Mouse (Mus musculus) thymus, adult 2 months (tissue): ENCODE results near the gene Cox4i2. TPM values are rescaled to one million over a fixed set of nuclear protein-coding genes. Genes with fewer than 3 reads are reported as not detected.

Experiments
- DNase-seq: peaks from one replicate; pipeline ENCODE4 v3.0.0; 2021
- H3K27ac ChIP-seq: fragments of 200-500 bp; 2 replicates; pipeline ENCODE4 v1.5.1; 2012; ENCODE audit warnings: low read length, control low read depth; ENCODE audit not compliant: control insufficient read depth, insufficient read depth
- H3K27me3 ChIP-seq: fragments of 200-500 bp; 2 replicates; pipeline ENCODE4 v1.6.1; 2012; ENCODE audit warnings: mild to moderate bottlenecking, low read length, moderate library complexity, mixed read lengths; ENCODE audit not compliant: control insufficient read depth, insufficient read depth
- H3K36me3 ChIP-seq: fragments of 200-500 bp; 2 replicates; pipeline ENCODE4 v1.6.1; 2012; ENCODE audit warnings: mild to moderate bottlenecking, low read length, moderate library complexity; ENCODE audit not compliant: control insufficient read depth, insufficient read depth
- H3K4me1 ChIP-seq: fragments of 200-500 bp; replicated peaks from 2 replicates; pipeline ENCODE4 v1.6.1; 2012; ENCODE audit warnings: low read length; ENCODE audit not compliant: control insufficient read depth, insufficient read depth
- H3K4me3 ChIP-seq: fragments of 200-500 bp; 2 replicates; pipeline ENCODE4 v1.5.1; 2012; ENCODE audit warnings: mild to moderate bottlenecking, low read length, control low read depth, moderate library complexity; ENCODE audit not compliant: control insufficient read depth, insufficient read depth
- CTCF ChIP-seq: fragments of 200-500 bp; IDR thresholded peaks from 2 replicates; pipeline ENCODE4 v1.5.1; 2012; ENCODE audit warnings: mild to moderate bottlenecking, control low read depth, low read length, moderate library complexity, borderline replicate concordance; ENCODE audit not compliant: control insufficient read depth, poor library complexity, insufficient read depth; ENCODE audit errors: extremely low read depth
- POLR2A ChIP-seq: fragments of 200-500 bp; IDR thresholded peaks from 2 replicates; pipeline ENCODE4 v1.6.1; 2012; ENCODE audit warnings: mild to moderate bottlenecking, low read length, control low read depth, moderate library complexity; ENCODE audit not compliant: control insufficient read depth, poor library complexity, insufficient read depth; ENCODE audit errors: extremely low read depth
- WGBS: fragments of 180-500 bp; shearing (Covaris S2); methylation state at CpG from one replicate; pipeline ENCODE4 v1.1.7; 2018; 5-methylcytosine and 5-hydroxymethylcytosine counted together
- polyA plus RNA-seq: library from polyadenylated mRNA; depleted of rRNA; stranded (reverse); fragments of >200 nt; gene quantifications from 2 replicates; pipeline ENCODE4 v1.2.3, GENCODE M21; 2012

Cox4i2 gene
- polyA plus RNA-seq, 1 experiment, result 1.9 TPM

DNA sequence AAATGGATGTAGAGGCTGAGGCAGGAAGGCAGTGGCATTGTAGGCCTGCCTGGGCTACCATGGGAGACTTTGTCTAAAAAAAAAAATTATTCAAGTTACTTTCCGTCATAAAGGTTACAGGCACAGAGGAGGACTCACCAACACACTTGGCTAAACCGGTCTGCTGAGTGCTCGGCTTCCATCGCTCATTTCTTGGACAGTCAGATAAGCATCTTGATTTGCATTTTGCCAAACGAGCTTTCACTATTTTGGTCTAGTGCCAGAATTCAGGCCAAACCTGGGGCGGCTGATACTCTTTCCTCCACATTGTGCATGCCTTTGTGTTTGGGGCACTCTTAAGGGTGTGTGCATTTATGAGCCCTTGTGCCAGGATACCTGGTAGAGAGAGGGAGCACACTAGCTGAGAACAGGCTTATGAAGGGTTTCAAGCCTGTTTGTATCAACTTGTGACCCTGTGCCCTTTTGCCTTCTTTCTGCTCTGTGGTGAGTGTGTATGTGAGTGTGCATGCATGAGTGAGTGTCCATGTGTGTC is 37.7 kb upstream of the Cox4i2 start:
- DNase-seq, result no peak
- 91% methylated on average over 6 of the region's 6 CpGs for WGBS
- Histone ChIP-seq H3K4me1 (no peaks in the 10 kb centered on the region), H3K4me3 (no peak overlapping the region), H3K27me3 (no peaks in the 10 kb centered on the region), H3K36me3 (no peaks in the 10 kb centered on the region), H3K27ac (no peak overlapping the region)
- TF ChIP-seq POLR2A (no peak), CTCF (no peak)

DNA sequence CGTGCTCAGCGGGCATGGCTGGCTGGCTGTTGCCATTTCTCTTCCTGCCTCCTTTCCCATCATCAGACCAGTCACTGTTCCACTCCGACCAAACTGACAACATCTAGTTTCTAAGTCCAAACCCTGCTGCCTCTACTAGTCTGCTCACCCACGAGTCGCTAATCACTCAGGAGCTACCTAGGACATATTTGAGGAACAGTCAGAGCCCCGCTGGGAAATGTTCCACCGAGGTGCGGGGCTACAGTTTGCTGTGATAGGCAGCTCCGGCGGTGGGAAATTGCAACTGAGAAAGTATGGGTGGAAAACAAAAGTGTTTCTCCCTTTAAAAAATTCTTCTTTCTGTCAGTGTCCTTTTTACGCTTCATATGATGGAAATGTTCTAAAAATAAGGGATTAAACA is 36.3 kb upstream of the Cox4i2 start:
- no peak for TF ChIP-seq CTCF
- no peak for TF ChIP-seq POLR2A
- Histone ChIP-seq H3K36me3 (no peaks in the 10 kb centered on the region), H3K4me1 (no peaks in the 10 kb centered on the region), H3K27ac (no peak overlapping the region), H3K4me3 (no peak overlapping the region), H3K27me3 (no peaks in the 10 kb centered on the region)
- no peak for DNase-seq
- 93% methylated on average over 11 of the region's 11 CpGs for WGBS

GRCm38 (mm10) chr2:152718076-152718475 is 35.9 kb upstream of the Cox4i2 start:
- TF ChIP-seq POLR2A (no peak), CTCF (no peak)
- no peak for DNase-seq
- Histone ChIP-seq H3K36me3 (no peaks in the 10 kb centered on the region), H3K4me1 (no peaks in the 10 kb centered on the region), H3K4me3 (no peak overlapping the region), H3K27me3 (no peaks in the 10 kb centered on the region), H3K27ac (no peak overlapping the region)
- 94% methylated on average over 6 of the region's 6 CpGs for WGBS

- no peak overlapping the region for H3K4me3 ChIP-seq
- H3K36me3 ChIP-seq, result no peaks in the 10 kb centered on the region
- no peak for TF ChIP-seq CTCF
- no peak for TF ChIP-seq POLR2A
- 5% methylated on average over 37 of the region's 37 CpGs for WGBS
- H3K27me3 ChIP-seq, result peaks cover 5% of the 10 kb centered on the region; the same call in 1 of the 2 replicates
- H3K27ac ChIP-seq, result no peak overlapping the region
- no peak for DNase-seq
- H3K4me1 ChIP-seq, result peaks cover 10% of the 10 kb centered on the region
Observed at GRCm38 (mm10) chr2:152723651-152724331, 30.2 kb upstream of the Cox4i2 start.

GRCm38 (mm10) chr2:152724332-152724723 is 29.6 kb upstream of the Cox4i2 start:
- TF ChIP-seq POLR2A (no peak), CTCF (no peak)
- H3K4me1 ChIP-seq, result peaks cover 10% of the 10 kb centered on the region
- H3K36me3 ChIP-seq, result no peaks in the 10 kb centered on the region
- no peak for DNase-seq
- 86% methylated on average over 3 of the region's 3 CpGs for WGBS
- H3K27me3 ChIP-seq, result peaks cover 5% of the 10 kb centered on the region; the same call in 1 of the 2 replicates
- H3K27ac ChIP-seq, result no peak overlapping the region
- no peak overlapping the region for H3K4me3 ChIP-seq

DNA sequence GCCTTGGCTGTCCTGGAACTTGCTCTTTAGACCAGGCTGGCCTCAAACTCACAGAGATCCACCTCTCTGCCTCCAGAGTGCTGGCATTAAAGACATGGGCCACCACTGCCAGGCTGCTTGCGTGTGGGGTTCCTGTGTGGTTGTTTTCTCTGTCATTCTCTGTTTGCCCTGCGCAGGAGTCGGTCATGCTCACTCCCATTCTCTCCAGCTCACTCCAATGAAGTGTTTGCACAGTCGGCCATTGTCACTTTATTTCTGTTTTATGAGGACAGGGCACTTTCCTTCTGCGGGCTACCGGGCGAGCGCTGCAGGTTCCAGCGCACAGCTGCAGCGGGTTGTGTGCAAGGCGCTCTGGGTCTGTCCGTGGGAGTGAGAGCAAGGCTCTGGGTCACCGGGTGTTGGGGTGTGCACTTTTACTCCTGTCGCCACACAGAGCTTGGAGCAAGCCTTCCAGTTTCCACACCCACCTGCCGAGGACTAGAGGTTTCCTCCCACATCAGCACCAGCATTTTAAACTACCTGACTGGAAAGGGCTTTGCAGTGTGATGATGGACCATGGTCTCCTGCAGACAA is 28.7 kb upstream of the Cox4i2 start:
- DNase-seq, result no peak
- Histone ChIP-seq H3K4me1 (peaks cover 10% of the 10 kb centered on the region), H3K27ac (no peak overlapping the region), H3K4me3 (no peak overlapping the region), H3K27me3 (peaks cover 5% of the 10 kb centered on the region; the same call in 1 of the 2 replicates), H3K36me3 (no peaks in the 10 kb centered on the region)
- WGBS, result 88% methylated on average over 15 of the region's 15 CpGs
- no peak for TF ChIP-seq CTCF
- no peak for TF ChIP-seq POLR2A
